Mouse (Mus musculus): ENCODE results near the gene Gns. TPM values are rescaled to one million over a fixed set of nuclear protein-coding genes. Genes with fewer than 3 reads are reported as not detected.

Gns gene
- total and polyA plus RNA-seq, 2 experiments from 2014 or later = 40.4 to 67.8 TPM

- WGBS = 95% methylated on average over 7 of the region's 7 CpGs
- no peak overlapping the region for H3K27ac ChIP-seq (ENCODE audit: low read depth, low read length)
- no peak overlapping the region for H3K9ac ChIP-seq
- DNase-seq (no peak), ATAC-seq (no peak)
- no peaks in the 10 kb centered on the region for H3K4me1 ChIP-seq (ENCODE audit: insufficient read depth)
- no peak for TF ChIP-seq CTCF (IDR thresholded peaks at IDR 0.05; ENCODE audit: low read depth)
- no peaks in the 10 kb centered on the region for H3K27me3 ChIP-seq (ENCODE audit: insufficient read depth, low read length)
- H3K4me2 ChIP-seq (ENCODE audit: low read depth) = no peak overlapping the region
- peaks cover 31% of the 10 kb centered on the region for H3K36me3 ChIP-seq (ENCODE audit: insufficient read depth)
- no peak overlapping the region for H3K4me3 ChIP-seq (ENCODE audit: low read depth, low read length)
- no peaks in the 10 kb centered on the region for H3K9me3 ChIP-seq (ENCODE audit: low read length)
Observed at GRCm38 (mm10) chr10:121398599-121398998, 33.7 kb downstream of the Gns start.

- 82% methylated on average over 7 of the region's 7 CpGs for WGBS
- H3K36me3 ChIP-seq (ENCODE audit: insufficient read depth) = peaks cover 9% of the 10 kb centered on the region
Observed at GRCm38 (mm10) chr10:121401005-121401404, 36.1 kb downstream of the Gns start.

GRCm38 (mm10) chr10:121403104-121403503, 38.2 kb downstream of the Gns start:
- Histone ChIP-seq H3K4me1 (ENCODE audit: insufficient read depth) (no peaks in the 10 kb centered on the region), H3K27me3 (ENCODE audit: insufficient read depth, low read length) (no peaks in the 10 kb centered on the region), H3K27ac (ENCODE audit: low read depth, low read length) (no peak overlapping the region), H3K9ac (no peak overlapping the region), H3K4me3 (ENCODE audit: low read depth, low read length) (no peak overlapping the region), H3K36me3 (ENCODE audit: insufficient read depth) (no peaks in the 10 kb centered on the region), H3K4me2 (ENCODE audit: low read depth) (no peak overlapping the region), H3K9me3 (ENCODE audit: low read length) (no peaks in the 10 kb centered on the region)
- no peak for TF ChIP-seq CTCF (IDR thresholded peaks at IDR 0.05; ENCODE audit: low read depth)
- 81% methylated on average over 9 of the region's 9 CpGs for WGBS
- ATAC-seq (no peak), DNase-seq (no peak)

More at GRCm38 (mm10) chr10:121401005-121401404, 36.1 kb downstream of the Gns start:
- Histone ChIP-seq H3K9ac (no peak overlapping the region), H3K4me2 (ENCODE audit: low read depth) (no peak overlapping the region), H3K9me3 (ENCODE audit: low read length) (no peaks in the 10 kb centered on the region), H3K4me1 (ENCODE audit: insufficient read depth) (no peaks in the 10 kb centered on the region), H3K27ac (ENCODE audit: low read depth, low read length) (no peak overlapping the region), H3K27me3 (ENCODE audit: insufficient read depth, low read length) (no peaks in the 10 kb centered on the region), H3K4me3 (ENCODE audit: low read depth, low read length) (no peak overlapping the region)
- DNase-seq (no peak), ATAC-seq (no peak)
- TF ChIP-seq CTCF (IDR thresholded peaks at IDR 0.05; ENCODE audit: low read depth) = no peak

GRCm38 (mm10) chr10:121403946-121404345, 39.1 kb downstream of the Gns start:
- no peaks in the 10 kb centered on the region for H3K9me3 ChIP-seq (ENCODE audit: low read length)
- H3K36me3 ChIP-seq (ENCODE audit: insufficient read depth) = no peaks in the 10 kb centered on the region
- H3K4me3 ChIP-seq (ENCODE audit: low read depth, low read length) = no peak overlapping the region
- no peak overlapping the region for H3K27ac ChIP-seq (ENCODE audit: low read depth, low read length)
- no peak overlapping the region for H3K4me2 ChIP-seq (ENCODE audit: low read depth)
- ATAC-seq (no peak), DNase-seq (no peak)
- H3K4me1 ChIP-seq (ENCODE audit: insufficient read depth) = no peaks in the 10 kb centered on the region
- H3K27me3 ChIP-seq (ENCODE audit: insufficient read depth, low read length) = no peaks in the 10 kb centered on the region
- TF ChIP-seq CTCF (IDR thresholded peaks at IDR 0.05; ENCODE audit: low read depth) = no peak
- WGBS = 73% methylated on average over 6 of the region's 9 CpGs
- no peak overlapping the region for H3K9ac ChIP-seq

- Histone ChIP-seq H3K4me3 (ENCODE audit: low read depth, low read length) (no peak overlapping the region), H3K4me1 (ENCODE audit: insufficient read depth) (no peaks in the 10 kb centered on the region), H3K9me3 (ENCODE audit: low read length) (no peaks in the 10 kb centered on the region), H3K9ac (no peak overlapping the region), H3K4me2 (ENCODE audit: low read depth) (no peak overlapping the region), H3K36me3 (ENCODE audit: insufficient read depth) (peaks cover 3% of the 10 kb centered on the region; the same call in 1 of the 2 replicates), H3K27me3 (ENCODE audit: insufficient read depth, low read length) (no peaks in the 10 kb centered on the region), H3K27ac (ENCODE audit: low read depth, low read length) (no peak overlapping the region)
- DNase-seq = peak; percentile 70
- ATAC-seq = no peak
- TF ChIP-seq CTCF (IDR thresholded peaks at IDR 0.05; ENCODE audit: low read depth) = peak; percentile 82
- 72% methylated on average over 7 of the region's 7 CpGs for WGBS
Observed at GRCm38 (mm10) chr10:121409717-121410116, 44.8 kb downstream of the Gns start.

- Histone ChIP-seq H3K36me3 (ENCODE audit: insufficient read depth) (peaks cover 3% of the 10 kb centered on the region; the same call in 1 of the 2 replicates), H3K4me3 (ENCODE audit: low read depth, low read length) (no peak overlapping the region), H3K4me1 (ENCODE audit: insufficient read depth) (no peaks in the 10 kb centered on the region), H3K27me3 (ENCODE audit: insufficient read depth, low read length) (no peaks in the 10 kb centered on the region), H3K27ac (ENCODE audit: low read depth, low read length) (no peak overlapping the region), H3K4me2 (ENCODE audit: low read depth) (no peak overlapping the region), H3K9ac (no peak overlapping the region), H3K9me3 (ENCODE audit: low read length) (no peaks in the 10 kb centered on the region)
- DNase-seq (no peak), ATAC-seq (no peak)
- 92% methylated on average over 11 of the region's 11 CpGs for WGBS
- no peak for TF ChIP-seq CTCF (IDR thresholded peaks at IDR 0.05; ENCODE audit: low read depth)
Observed at GRCm38 (mm10) chr10:121411721-121412455, 47.0 kb downstream of the Gns start.

GRCm38 (mm10) chr10:121412824-121413223, 47.9 kb downstream of the Gns start:
- DNase-seq (no peak), ATAC-seq (no peak)
- H3K4me2 ChIP-seq (ENCODE audit: low read depth) = no peak overlapping the region
- no peaks in the 10 kb centered on the region for H3K4me1 ChIP-seq (ENCODE audit: insufficient read depth)
- TF ChIP-seq CTCF (IDR thresholded peaks at IDR 0.05; ENCODE audit: low read depth) = no peak
- H3K9me3 ChIP-seq (ENCODE audit: low read length) = no peaks in the 10 kb centered on the region
- H3K27ac ChIP-seq (ENCODE audit: low read depth, low read length) = no peak overlapping the region
- H3K4me3 ChIP-seq (ENCODE audit: low read depth, low read length) = no peak overlapping the region
- 83% methylated on average over 17 of the region's 17 CpGs for WGBS
- H3K27me3 ChIP-seq (ENCODE audit: insufficient read depth, low read length) = no peaks in the 10 kb centered on the region
- no peak overlapping the region for H3K9ac ChIP-seq
- H3K36me3 ChIP-seq (ENCODE audit: insufficient read depth) = peaks cover 3% of the 10 kb centered on the region; the same call in 1 of the 2 replicates

All from forebrain, postnatal 0 days (tissue).